Mouse (Mus musculus) embryonic fibroblast, embryonic 13.5 days (primary cell): Measurements from ENCODE around the gene Sytl2.

Experiments
- CTCF ChIP-seq: IDR thresholded peaks from 2 replicates; pipeline ENCODE4 v1.5.1; 2011; ENCODE audit warnings: mild to moderate bottlenecking, control low read depth, low read length, moderate library complexity, borderline replicate concordance; ENCODE audit not compliant: insufficient read depth
- POLR2A ChIP-seq: IDR thresholded peaks from 2 replicates; pipeline ENCODE4 v1.6.1; 2011; ENCODE audit warnings: low read depth, mild to moderate bottlenecking, control low read depth, low read length, moderate library complexity

DNA sequence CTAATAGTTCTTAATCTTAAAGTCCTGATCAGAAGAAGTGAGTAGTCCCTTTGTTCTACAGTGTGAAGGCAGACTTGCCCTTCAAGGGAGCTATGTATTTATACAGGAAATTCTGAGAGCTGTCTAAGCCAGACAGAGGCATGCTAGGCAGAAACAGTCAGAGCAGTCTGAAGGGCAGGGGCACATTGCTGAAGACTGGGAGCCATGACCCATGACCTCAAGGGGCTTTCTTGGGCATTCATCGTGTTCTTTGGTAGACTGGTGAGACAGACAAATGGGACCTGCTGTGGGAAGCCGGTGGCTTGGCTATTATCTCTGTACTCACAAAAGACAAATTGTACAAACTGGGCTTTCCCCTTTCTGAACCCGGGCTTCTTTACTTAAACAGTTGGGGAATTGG, 4.0 kb downstream of the Sytl2 start:
- TF ChIP-seq CTCF (no peak), POLR2A (no peak)
